Mouse (Mus musculus): ENCODE measurements around the gene Haspin. TPM values are rescaled to one million over a fixed set of nuclear protein-coding genes. Genes with fewer than 3 reads are reported as not detected.

Haspin gene
- total and polyA plus RNA-seq, 3 experiments = 26.9 to 28.3 TPM; not detected in 1

- TF ChIP-seq MAX (IDR thresholded peaks at IDR 0.05; ENCODE audit: low read length) = no peak
Observed at GRCm38 (mm10) chr11:73090826-73091225, 47.3 kb downstream of the Haspin start (continued).

DNA sequence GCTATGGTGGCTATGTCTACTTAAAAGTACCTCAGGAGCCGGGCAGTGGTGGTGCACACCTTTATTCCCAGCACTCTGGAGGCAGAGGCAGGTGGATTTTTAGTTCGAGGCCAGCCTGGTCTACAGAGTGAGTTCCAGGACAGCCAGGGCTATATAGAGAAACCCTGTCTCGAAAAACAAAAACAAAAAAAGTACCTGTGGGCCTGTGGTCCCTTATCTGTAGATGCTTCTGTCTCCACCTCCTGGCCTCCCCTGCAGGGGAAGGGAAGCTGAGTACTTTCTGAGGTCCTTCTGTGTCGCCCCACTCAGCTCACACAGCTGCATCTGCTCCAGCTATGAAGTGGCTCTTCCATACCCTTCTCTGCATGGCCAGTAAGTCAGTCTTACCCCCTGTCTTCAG lies 47.8 kb downstream of the Haspin start, which contains the start of gene Itgae:
TSS of gene Itgae (plus strand) at position 301 of the 400 bp plus-strand sequence.
- peak; percentile 41 for DNase-seq (ENCODE audit: low read depth, low spot score)
- no peak for TF ChIP-seq ZC3H11A (IDR thresholded peaks at IDR 0.05; ENCODE audit: low read depth, low read length)
- TF ChIP-seq USF1 (IDR thresholded peaks at IDR 0.05; ENCODE audit: low read depth, low read length) = no peak
- Histone ChIP-seq H3K4me3 (ENCODE audit: control insufficient read depth in 1 of 2, insufficient read depth in 1 of 2, low read depth in 2 of 2, low read length in 2 of 2) (no peak within 1 kb of the TSS), H3K9me3 (replicated peaks; ENCODE audit: insufficient read depth, low read length) (no peaks in the 10 kb centered on the region), H3K9ac (ENCODE audit: control insufficient read depth, low read depth, low read length, poor library complexity, severe bottlenecking) (no peak within 1 kb of the TSS), H3K36me3 (ENCODE audit: control insufficient read depth in 1 of 2, insufficient read depth in 2 of 2, low read length in 2 of 2) (peaks cover 0 to 9% of the 10 kb centered on the region in 2 experiments; a peak in 2 of 4 replicates), H3K79me2 (ENCODE audit: control insufficient read depth, insufficient read depth, low read length, poor library complexity) (no peaks in the 10 kb centered on the region), H3K27me3 (ENCODE audit: control insufficient read depth in 1 of 2, insufficient read depth in 2 of 2, low read length in 2 of 2) (no peaks in the 10 kb centered on the region), H3K27ac (ENCODE audit: control insufficient read depth, low read depth, low read length) (no peak within 1 kb of the TSS), H3K4me1 (ENCODE audit: control insufficient read depth in 1 of 2, insufficient read depth in 2 of 2, low read length in 2 of 2) (peaks cover 0 to 22% of the 10 kb centered on the region in 2 experiments; a peak in 2 of 4 replicates)

DNA sequence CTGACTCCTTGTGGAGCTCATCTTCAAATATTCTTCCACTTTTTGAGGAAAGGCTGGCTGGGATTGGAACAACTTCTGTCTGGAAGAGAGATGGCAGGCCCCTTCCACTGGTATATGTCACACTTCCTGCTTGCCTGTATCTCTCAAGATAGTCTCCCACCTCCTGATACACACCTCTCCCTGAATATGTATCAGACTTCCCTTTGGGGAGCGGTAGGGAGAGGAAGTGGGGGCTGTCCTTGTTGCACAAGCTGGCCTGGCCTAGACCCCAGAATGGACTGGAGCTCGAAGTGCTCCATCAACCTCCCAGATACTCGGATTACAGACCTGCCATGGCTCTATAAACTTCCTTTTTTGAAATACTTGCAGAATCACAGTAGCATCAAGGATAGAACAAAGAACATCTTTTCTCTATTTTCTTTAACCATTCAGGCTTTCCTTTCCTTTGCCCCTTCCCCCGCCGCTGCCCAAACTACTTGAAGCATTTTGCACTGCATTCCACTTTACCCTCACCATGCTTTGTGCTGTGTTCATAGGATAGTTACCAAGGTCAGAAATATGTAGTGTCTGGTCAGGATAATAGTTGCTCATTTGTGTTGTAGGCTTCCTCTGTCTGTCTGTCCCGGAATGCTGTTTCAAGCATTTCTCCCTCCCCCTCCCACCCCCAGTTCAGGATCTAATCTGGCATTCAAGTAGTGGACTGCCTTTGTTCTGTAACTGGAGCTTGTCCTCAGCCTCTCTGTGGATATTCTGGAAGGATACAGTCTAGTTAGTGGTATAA lies 50.2 kb downstream of the Haspin start:
- Histone ChIP-seq H3K36me3 (ENCODE audit: control insufficient read depth in 1 of 2, insufficient read depth in 2 of 2, low read length in 2 of 2) (peaks cover 0 to 18% of the 10 kb centered on the region in 2 experiments; a peak in 2 of 4 replicates), H3K9ac (ENCODE audit: control insufficient read depth, low read depth, low read length, poor library complexity, severe bottlenecking) (no peak overlapping the region), H3K27ac (ENCODE audit: control insufficient read depth, low read depth, low read length) (no peak overlapping the region), H3K27me3 (ENCODE audit: control insufficient read depth in 1 of 2, insufficient read depth in 2 of 2, low read length in 2 of 2) (no peaks in the 10 kb centered on the region), H3K4me3 (ENCODE audit: control insufficient read depth in 1 of 2, insufficient read depth in 1 of 2, low read depth in 2 of 2, low read length in 2 of 2) (no peak overlapping the region), H3K79me2 (ENCODE audit: control insufficient read depth, insufficient read depth, low read length, poor library complexity) (no peaks in the 10 kb centered on the region), H3K9me3 (replicated peaks; ENCODE audit: insufficient read depth, low read length) (no peaks in the 10 kb centered on the region), H3K4me1 (ENCODE audit: control insufficient read depth in 1 of 2, insufficient read depth in 2 of 2, low read length in 2 of 2) (peaks cover 0 to 21% of the 10 kb centered on the region in 2 experiments; a peak in 2 of 4 replicates)
- DNase-seq (ENCODE audit: low read depth, low spot score) = peak; percentile 44
- no peak for TF ChIP-seq NRF1 (IDR thresholded peaks at IDR 0.05; ENCODE audit: insufficient read depth, low read depth, low read length, poor library complexity, severe bottlenecking)
- TF ChIP-seq POLR2AphosphoS5 (IDR thresholded peaks at IDR 0.05; ENCODE audit: borderline replicate concordance, low read depth, low read length) = no peak
- 0 out of 2 replicates have a peak, but pooled peaks have one; percentile 27 for TF ChIP-seq GATA1 (IDR thresholded peaks at IDR 0.05; ENCODE audit: low read depth, low read length)
- TF ChIP-seq EP300 (IDR thresholded peaks at IDR 0.05; ENCODE audit: low read depth in 1 of 2, low read length in 2 of 2) = 0 out of 4 replicates have a peak, but pooled peaks of 1 of the 2 experiments have one; percentile 27

Other genes with a start within 250 kb of the Haspin start
- 10.7 and 16.4 TPM in 2 replicates for gene Atp2a3, start 177.1 kb downstream of the Haspin start, total RNA-seq (2012; rRNA removed)
- gene Atp2a3, start 177.1 kb downstream of the Haspin start, polyA plus RNA-seq (2012; ENCODE audit: insufficient read depth in 1 of 2, insufficient read length in 2 of 2, low read depth in 1 of 2, low replicate concordance in 2 of 2, missing spikeins in 1 of 2) = 10 to 100 TPM in 1 of 2 experiments, not detected in 1; 49.9 TPM
- gene P2rx1, start 139.2 kb downstream of the Haspin start, total RNA-seq (2012; rRNA removed) = 3.0 and 3.1 TPM in 2 replicates
- 1 to 10 TPM in 1 of 2 experiments, not detected in 1; 8.1 TPM for gene P2rx1, start 139.2 kb downstream of the Haspin start, polyA plus RNA-seq (2012; ENCODE audit: insufficient read depth in 1 of 2, insufficient read length in 2 of 2, low read depth in 1 of 2, low replicate concordance in 2 of 2, missing spikeins in 1 of 2)
- gene Camkk1, start 119.3 kb downstream of the Haspin start, total RNA-seq (2012; rRNA removed) = 5.3 and 5.8 TPM in 2 replicates
- 1 to 10 TPM in 1 of 2 experiments, not detected in 1; 6.6 TPM for gene Camkk1, start 119.3 kb downstream of the Haspin start, polyA plus RNA-seq (2012; ENCODE audit: insufficient read depth in 1 of 2, insufficient read length in 2 of 2, low read depth in 1 of 2, low replicate concordance in 2 of 2, missing spikeins in 1 of 2)
- gene Ncbp3, start 90.5 kb downstream of the Haspin start, total RNA-seq (2012; rRNA removed) = 9.3 and 9.6 TPM in 2 replicates
- 1 to 10 TPM in 1 of 2 experiments, not detected in 1; 8.4 TPM for gene Ncbp3, start 90.5 kb downstream of the Haspin start, polyA plus RNA-seq (2012; ENCODE audit: insufficient read depth in 1 of 2, insufficient read length in 2 of 2, low read depth in 1 of 2, low replicate concordance in 2 of 2, missing spikeins in 1 of 2)
- gene Itgae, start 47.7 kb downstream of the Haspin start, total RNA-seq (2012; rRNA removed) = 0.04 and 0.16 TPM in 2 replicates
- under 1 TPM in 1 of 2 experiments, not detected in 1; 0.22 TPM for gene Itgae, start 47.7 kb downstream of the Haspin start, polyA plus RNA-seq (2012; ENCODE audit: insufficient read depth in 1 of 2, insufficient read length in 2 of 2, low read depth in 1 of 2, low replicate concordance in 2 of 2, missing spikeins in 1 of 2)
- 0.04 and 0.07 TPM in 2 replicates for gene P2rx5, start 22.1 kb upstream of the Haspin start, total RNA-seq (2012; rRNA removed)
- gene P2rx5, start 22.1 kb upstream of the Haspin start, polyA plus RNA-seq (2012; ENCODE audit: insufficient read depth in 1 of 2, insufficient read length in 2 of 2, low read depth in 1 of 2, low replicate concordance in 2 of 2, missing spikeins in 1 of 2) = under 1 TPM in 1 of 2 experiments, not detected in 1; 0.25 TPM
- 158 and 179 TPM in 2 replicates for gene Emc6, start 38.7 kb upstream of the Haspin start, total RNA-seq (2012; rRNA removed)
- 100 to 1,000 TPM in 1 of 2 experiments, not detected in 1; 211 TPM for gene Emc6, start 38.7 kb upstream of the Haspin start, polyA plus RNA-seq (2012; ENCODE audit: insufficient read depth in 1 of 2, insufficient read length in 2 of 2, low read depth in 1 of 2, low replicate concordance in 2 of 2, missing spikeins in 1 of 2)
- 12.6 and 13.1 TPM in 2 replicates for gene Tax1bp3, start 38.8 kb upstream of the Haspin start, total RNA-seq (2012; rRNA removed)
- gene Tax1bp3, start 38.8 kb upstream of the Haspin start, polyA plus RNA-seq (2012; ENCODE audit: insufficient read depth in 1 of 2, insufficient read length in 2 of 2, low read depth in 1 of 2, low replicate concordance in 2 of 2, missing spikeins in 1 of 2) = 10 to 100 TPM in 1 of 2 experiments, not detected in 1; 30.9 TPM
- 5.1 and 5.4 TPM in 2 replicates for gene Ctns, start 60.7 kb upstream of the Haspin start, total RNA-seq (2012; rRNA removed)
- 1 to 10 TPM in 1 of 2 experiments, not detected in 1; 9.4 TPM for gene Ctns, start 60.7 kb upstream of the Haspin start, polyA plus RNA-seq (2012; ENCODE audit: insufficient read depth in 1 of 2, insufficient read length in 2 of 2, low read depth in 1 of 2, low replicate concordance in 2 of 2, missing spikeins in 1 of 2)
- gene Shpk, start 61.2 kb upstream of the Haspin start, total RNA-seq (2012; rRNA removed) = 1.0 and 1.4 TPM in 2 replicates
- gene Shpk, start 61.2 kb upstream of the Haspin start, polyA plus RNA-seq (2012; ENCODE audit: insufficient read depth in 1 of 2, insufficient read length in 2 of 2, low read depth in 1 of 2, low replicate concordance in 2 of 2, missing spikeins in 1 of 2) = 1 to 10 TPM in 1 of 2 experiments, not detected in 1; 1.6 TPM
- gene Trpv1, start 96.0 kb upstream of the Haspin start, total RNA-seq (2012; rRNA removed) = not detected in 2 replicates
- gene Trpv1, start 96.0 kb upstream of the Haspin start, polyA plus RNA-seq (2012; ENCODE audit: insufficient read depth in 1 of 2, insufficient read length in 2 of 2, low read depth in 1 of 2, low replicate concordance in 2 of 2, missing spikeins in 1 of 2) = not detected
- not detected in 2 replicates for gene Trpv3, start 129.1 kb upstream of the Haspin start, total RNA-seq (2012; rRNA removed)
- not detected for gene Trpv3, start 129.1 kb upstream of the Haspin start, polyA plus RNA-seq (2012; ENCODE audit: insufficient read depth in 1 of 2, insufficient read length in 2 of 2, low read depth in 1 of 2, low replicate concordance in 2 of 2, missing spikeins in 1 of 2)
- 1.3 TPM in 2 replicates for gene Aspa, start 191.3 kb upstream of the Haspin start, total RNA-seq (2012; rRNA removed)
- under 1 TPM in 1 of 2 experiments, not detected in 1; 0.28 TPM for gene Aspa, start 191.3 kb upstream of the Haspin start, polyA plus RNA-seq (2012; ENCODE audit: insufficient read depth in 1 of 2, insufficient read length in 2 of 2, low read depth in 1 of 2, low replicate concordance in 2 of 2, missing spikeins in 1 of 2)
- not detected in 2 replicates for gene Gm49340, start 191.4 kb upstream of the Haspin start, total RNA-seq (2012; rRNA removed)
- gene Gm49340, start 191.4 kb upstream of the Haspin start, polyA plus RNA-seq (2012; ENCODE audit: insufficient read depth in 1 of 2, insufficient read length in 2 of 2, low read depth in 1 of 2, low replicate concordance in 2 of 2, missing spikeins in 1 of 2) = not detected
- gene Spata22, start 191.4 kb upstream of the Haspin start, total RNA-seq (2012; rRNA removed) = not detected in 2 replicates
- not detected for gene Spata22, start 191.4 kb upstream of the Haspin start, polyA plus RNA-seq (2012; ENCODE audit: insufficient read depth in 1 of 2, insufficient read length in 2 of 2, low read depth in 1 of 2, low replicate concordance in 2 of 2, missing spikeins in 1 of 2)
- gene Olfr20, start 212.5 kb upstream of the Haspin start, total RNA-seq (2012; rRNA removed) = not detected in 2 replicates
- not detected for gene Olfr20, start 212.5 kb upstream of the Haspin start, polyA plus RNA-seq (2012; ENCODE audit: insufficient read depth in 1 of 2, insufficient read length in 2 of 2, low read depth in 1 of 2, low replicate concordance in 2 of 2, missing spikeins in 1 of 2)
- gene Olfr376, start 233.0 kb upstream of the Haspin start, total RNA-seq (2012; rRNA removed) = 0.08 TPM in 1 of 2 replicates, not detected in the other
- not detected for gene Olfr376, start 233.0 kb upstream of the Haspin start, polyA plus RNA-seq (2012; ENCODE audit: insufficient read depth in 1 of 2, insufficient read length in 2 of 2, low read depth in 1 of 2, low replicate concordance in 2 of 2, missing spikeins in 1 of 2)